Mouse (Mus musculus) gastrocnemius, postnatal 25 days (tissue): ENCODE measurements around the gene Nmur1. TPM values are rescaled to one million over a fixed set of nuclear protein-coding genes. Genes with fewer than 3 reads are reported as not detected.
A peak's percentile ranks its signal among the peaks of the same experiment; 100 is the strongest.

ENCODE experiments used
- DNase-seq: peaks from one replicate; pipeline ENCODE4 v3.0.0; 2022
- total RNA-seq, 2 experiments: library from RNA; stranded (reverse); gene quantifications; 1 replicate in 1 of 2; 2 replicates in 1 of 2; pipeline ENCODE4 v1.2.3; 2021

Nmur1 gene
- total RNA-seq, 2 experiments from 2014 or later: not detected

GRCm38 (mm10) chr1:86408515-86408914, 17.5 kb downstream of the Nmur1 start:
- no peak for DNase-seq

GRCm38 (mm10) chr1:86406914-86407313, 19.1 kb downstream of the Nmur1 start:
- no peak for DNase-seq

DNA sequence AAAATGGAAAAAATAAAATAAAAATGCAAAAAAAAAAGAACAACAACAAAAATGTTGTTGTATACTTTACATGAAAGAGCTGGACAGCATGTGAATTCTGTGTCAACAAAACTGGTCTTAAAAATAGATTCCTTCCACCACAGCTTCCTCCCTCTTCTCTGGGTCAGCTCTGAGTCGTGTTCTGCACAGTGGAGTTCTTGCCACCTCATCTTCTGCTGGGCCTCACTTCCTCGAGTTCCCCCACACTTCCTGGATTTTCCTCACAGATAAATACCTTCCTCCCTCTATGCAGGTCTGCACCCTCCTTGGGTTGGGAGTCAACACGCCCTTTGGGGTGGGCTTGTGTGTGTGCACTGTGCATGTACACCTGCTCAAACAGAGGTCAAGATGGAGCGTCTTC, 19.7 kb downstream of the Nmur1 start:
- no peak for DNase-seq

GRCm38 (mm10) chr1:86404834-86405233, 21.2 kb downstream of the Nmur1 start:
- DNase-seq: no peak

- no peak for DNase-seq
Observed at GRCm38 (mm10) chr1:86400096-86400754, 25.8 kb downstream of the Nmur1 start.

DNA sequence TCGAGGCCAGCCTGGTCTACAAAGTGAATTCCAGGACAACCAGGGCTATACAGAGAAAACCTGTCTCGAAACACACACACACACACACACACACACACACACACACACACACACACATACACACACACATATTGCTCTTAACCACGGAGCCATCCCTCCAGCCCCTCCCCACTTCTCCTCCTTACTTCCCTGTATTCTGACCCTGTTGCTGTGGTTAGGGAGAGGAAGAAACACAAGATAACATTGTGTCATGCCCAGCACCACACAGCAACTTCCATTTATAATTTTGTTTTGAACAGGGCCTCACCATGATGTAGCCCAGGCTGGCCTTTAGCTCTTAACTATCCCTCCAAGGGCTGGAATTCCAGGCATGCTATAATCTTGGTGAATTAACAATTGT, 26.7 kb downstream of the Nmur1 start:
- no peak for DNase-seq

DNA sequence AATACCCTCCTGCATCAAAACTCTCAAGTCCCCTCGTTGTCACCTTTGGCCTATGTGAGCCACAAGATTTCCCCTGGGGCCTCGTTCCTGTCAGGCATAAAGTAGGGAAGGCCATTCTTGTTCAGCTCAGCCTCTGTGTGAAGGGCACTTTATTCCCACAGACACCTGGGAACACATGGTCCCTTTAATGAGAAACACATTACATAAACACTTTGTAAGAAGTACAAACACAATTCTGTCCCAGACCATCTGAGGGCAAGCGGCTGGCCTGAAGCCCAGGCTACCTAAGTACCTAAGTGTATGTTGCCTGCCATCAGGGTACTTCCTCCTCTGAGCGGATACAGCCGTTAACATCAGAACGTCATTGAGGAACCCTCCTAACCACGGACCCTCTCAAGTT, 27.8 kb downstream of the Nmur1 start:
- DNase-seq: no peak

GRCm38 (mm10) chr1:86397621-86398020, 28.4 kb downstream of the Nmur1 start:
- no peak for DNase-seq

GRCm38 (mm10) chr1:86395897-86396296, 30.1 kb downstream of the Nmur1 start:
- no peak for DNase-seq

DNA sequence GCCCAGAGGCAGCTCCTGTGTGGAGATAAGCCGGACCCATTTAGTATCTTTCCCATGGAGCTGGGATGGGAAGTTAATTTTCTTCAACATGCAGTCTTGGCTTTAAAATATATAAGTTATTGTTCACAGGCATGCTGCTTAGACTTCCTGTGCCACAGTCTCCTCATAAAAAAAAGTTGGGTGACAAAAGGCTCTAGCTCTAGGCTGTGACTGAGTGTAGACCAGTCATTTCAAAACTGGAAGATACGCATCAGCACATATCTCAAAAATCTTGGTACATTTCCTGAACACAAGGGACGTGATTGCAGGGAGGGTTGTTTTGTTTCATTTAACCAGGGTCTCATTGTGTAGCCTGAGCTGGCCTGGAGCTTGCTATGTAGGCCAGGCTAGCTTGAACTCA, 31.8 kb downstream of the Nmur1 start:
- DNase-seq: no peak

- no peak for DNase-seq
Observed at GRCm38 (mm10) chr1:86393219-86393618, 32.8 kb downstream of the Nmur1 start.

GRCm38 (mm10) chr1:86391425-86391824, 34.6 kb downstream of the Nmur1 start:
- no peak for DNase-seq

GRCm38 (mm10) chr1:86389230-86389629, 36.8 kb downstream of the Nmur1 start:
- DNase-seq: peak; percentile 40

- peak; percentile 23 for DNase-seq
Observed at GRCm38 (mm10) chr1:86381027-86381426, 45.0 kb downstream of the Nmur1 start.

DNA sequence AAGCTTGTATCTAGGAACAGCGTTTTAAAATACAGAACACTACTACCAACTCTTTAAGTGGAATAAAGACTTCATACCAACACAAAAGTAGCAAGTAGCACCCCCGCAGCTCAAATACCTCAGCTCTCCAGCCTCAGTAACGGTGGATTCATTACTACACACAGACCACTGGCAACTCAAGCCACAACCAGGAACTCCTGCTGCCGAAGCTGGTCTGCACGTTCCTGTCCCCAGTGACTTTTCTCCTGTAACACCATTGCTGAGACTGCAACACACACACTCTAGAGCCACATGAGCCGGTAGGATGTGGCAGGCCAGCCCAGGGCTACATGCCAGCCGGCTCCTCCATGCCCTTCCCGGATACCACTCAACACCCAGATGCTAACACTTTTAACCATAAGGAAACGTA, 46.9 kb downstream of the Nmur1 start:
- no peak for DNase-seq

DNA sequence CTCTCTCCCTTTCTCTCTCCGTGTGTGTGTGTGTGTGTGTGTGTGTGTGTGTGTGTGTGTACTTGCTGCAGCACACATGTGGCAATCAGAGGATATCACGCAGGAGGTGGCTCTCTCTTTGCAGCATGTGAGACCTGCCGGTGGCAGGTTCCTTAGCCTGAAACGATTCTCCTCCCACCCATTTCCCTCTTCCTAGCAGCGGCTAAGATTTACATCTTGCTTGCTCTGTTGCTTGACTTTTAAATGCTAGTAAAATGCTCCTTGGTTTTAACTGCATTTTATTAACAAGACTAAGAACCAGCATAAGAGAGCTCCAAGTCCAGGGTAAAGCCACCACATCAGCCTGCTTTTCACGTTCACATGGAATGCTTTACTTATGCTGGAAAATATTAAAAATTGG, 47.4 kb downstream of the Nmur1 start:
- DNase-seq: no peak

GRCm38 (mm10) chr1:86376354-86376753, 49.7 kb downstream of the Nmur1 start:
- DNase-seq: peak; percentile 39

GRCm38 (mm10) chr1:86371997-86372396, 54.0 kb downstream of the Nmur1 start:
- DNase-seq: peak; percentile 60

GRCm38 (mm10) chr1:86368086-86368485, 57.9 kb downstream of the Nmur1 start:
- DNase-seq: no peak

DNA sequence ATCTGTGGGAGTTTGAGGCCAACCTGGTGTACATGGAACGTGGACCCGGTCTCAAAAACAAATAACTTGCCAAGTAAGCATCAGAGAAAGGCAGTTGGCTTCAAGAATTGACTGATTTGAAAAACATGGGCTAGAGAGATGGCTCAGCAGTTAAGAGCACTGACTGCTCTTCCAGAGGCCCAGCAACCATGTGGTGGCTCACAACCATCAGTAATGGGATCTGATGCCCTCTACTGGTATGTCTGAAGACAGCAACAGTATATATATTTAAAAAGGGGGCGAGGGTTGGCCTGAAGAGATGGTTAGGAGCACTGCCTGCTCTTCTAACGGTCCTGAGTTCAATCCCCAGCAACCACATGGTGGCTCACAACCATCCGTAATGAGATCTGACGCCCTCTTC, 62.4 kb downstream of the Nmur1 start:
- DNase-seq: no peak

DNA sequence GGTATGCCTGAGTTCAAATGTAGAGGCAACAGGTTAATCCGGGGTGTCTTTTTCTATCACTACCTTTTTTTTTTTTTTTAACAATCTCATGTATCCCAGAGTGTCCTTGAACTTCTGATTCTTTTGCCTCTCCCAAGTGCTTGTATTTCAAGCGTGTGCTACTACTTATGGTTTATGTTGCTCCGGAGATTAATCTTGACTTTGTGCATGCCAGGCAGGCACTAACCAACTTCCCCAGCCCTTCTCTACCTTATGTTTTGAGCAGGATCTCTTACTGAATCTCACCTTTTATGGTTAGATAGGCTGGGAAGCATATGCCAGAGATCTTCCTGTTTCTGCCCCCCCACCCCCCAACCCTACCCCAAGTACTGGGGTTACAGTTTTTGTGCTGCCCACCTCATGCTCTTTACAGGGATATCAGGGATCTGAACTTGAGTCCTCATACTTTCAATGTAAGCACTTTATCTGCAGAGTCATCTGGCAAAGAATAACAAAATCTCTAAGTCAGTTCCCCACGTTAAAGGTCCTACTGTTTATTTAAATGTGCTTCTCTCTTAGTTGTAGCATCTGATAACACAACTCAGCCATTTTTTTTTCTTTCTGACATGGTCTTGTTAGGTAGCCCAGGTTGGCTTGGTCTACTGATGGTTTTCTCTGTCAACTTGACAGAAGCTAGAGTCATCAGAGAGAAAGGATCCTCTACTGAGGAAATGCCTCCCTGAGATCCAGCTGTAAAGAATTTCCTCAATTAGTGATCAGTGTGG, 64.0 kb downstream of the Nmur1 start:
- DNase-seq: no peak

DNA sequence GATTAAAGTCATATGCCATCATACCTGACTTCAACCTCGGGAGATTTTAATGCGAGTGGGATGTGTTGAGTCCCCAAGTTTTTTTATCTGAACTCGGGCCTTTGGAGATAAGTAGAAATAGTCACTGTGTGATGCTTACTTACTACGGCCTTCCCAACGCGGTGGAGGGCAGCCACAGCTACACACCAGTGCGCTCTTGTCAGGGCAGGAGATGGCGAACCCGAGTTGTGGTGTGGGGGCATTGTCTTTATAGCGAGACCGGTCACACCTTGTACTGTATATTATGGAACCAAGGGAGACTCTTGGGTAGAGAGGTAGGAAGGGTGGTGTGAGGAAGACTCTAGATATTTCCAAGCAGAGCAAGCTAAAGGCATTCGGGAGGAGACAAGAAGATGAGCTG, 65.6 kb downstream of the Nmur1 start:
- no peak for DNase-seq

DNA sequence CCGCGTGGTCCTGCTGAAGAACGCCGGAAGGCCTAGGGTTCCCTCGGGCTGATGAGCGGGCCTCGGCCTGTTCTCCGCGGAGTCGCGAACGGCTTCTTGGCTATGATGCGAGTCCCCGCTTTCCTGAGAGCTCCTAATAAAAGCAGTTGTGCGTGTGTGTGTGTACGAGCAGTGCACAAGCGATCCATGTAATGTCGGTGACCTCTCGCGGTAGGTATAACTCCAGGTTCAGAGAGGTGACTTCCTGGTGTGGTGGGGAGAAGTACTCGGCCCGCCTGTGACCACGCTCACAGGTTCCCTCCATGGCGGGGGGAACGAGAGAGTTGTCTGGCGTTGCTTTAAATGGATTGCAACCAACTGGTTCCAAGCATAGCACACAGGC, 66.2 kb downstream of the Nmur1 start:
- no peak for DNase-seq
